Mouse (Mus musculus): ENCODE data around the gene Gm5089.

DNA sequence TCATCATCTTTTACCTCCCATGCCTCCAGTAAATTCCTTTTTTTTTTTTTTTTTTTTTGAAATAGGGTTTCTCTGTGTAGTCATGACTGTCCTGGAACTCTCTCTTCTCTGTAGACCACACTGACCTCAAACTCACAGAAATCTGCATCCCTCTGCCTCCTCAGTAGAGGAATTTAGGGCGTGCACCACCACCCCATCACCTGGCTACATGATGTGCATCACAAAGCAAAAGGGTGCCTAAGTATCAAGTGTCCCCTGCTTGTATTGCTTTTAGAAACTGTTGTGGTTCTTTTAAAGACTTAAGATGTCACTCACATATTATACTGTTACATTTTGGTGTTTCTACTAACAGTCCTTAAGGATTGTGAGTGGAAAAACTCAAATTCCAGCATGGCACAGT is 57.8 kb downstream of the Gm5089 start:
- TF ChIP-seq CTCF (IDR thresholded peaks at IDR 0.05; ENCODE audit: low read depth) (no peak), EP300 (IDR thresholded peaks at IDR 0.05; ENCODE audit: low read depth) (no peak)

Measured in heart, postnatal 0 days (tissue).